Mouse (Mus musculus): Measurements from ENCODE around the gene Filip1.

GRCm38 (mm10) chr9:79919303-79919721, 93.3 kb downstream of the Filip1 start:
- no peak for TF ChIP-seq CTCF (IDR thresholded peaks at IDR 0.05; ENCODE audit: control insufficient read depth, insufficient read depth, insufficient read length)
- no peak for TF ChIP-seq CEBPB (IDR thresholded peaks at IDR 0.05; ENCODE audit: low read depth)
- no peak for TF ChIP-seq MAX (IDR thresholded peaks at IDR 0.05)

Measured in C2C12 (cell line).